Mouse (Mus musculus) adrenal gland, adult 18-20 months (tissue): ENCODE results near the gene Cfap43. TPM values are rescaled to one million over a fixed set of nuclear protein-coding genes. Genes with fewer than 3 reads are reported as not detected.
"Not testable (repeated sequence)": the region's sequence is repeated elsewhere in the genome, so short reads cannot be mapped to it uniquely, and the experiment has no call there.

ENCODE experiments used
- DNase-seq, 2 experiments: peaks; one replicate each; pipeline ENCODE4 v3.0.0; 2021 to 2022; ENCODE audit warnings: low spot score in 2 of 2
- total RNA-seq, 2 experiments: library from RNA; stranded (reverse); gene quantifications; 1 replicate in 1 of 2; 2 replicates in 1 of 2; pipeline ENCODE4 v1.2.3; 2021

Gene Cfap43
- total RNA-seq, 2 experiments from 2014 or later, result not detected

- DNase-seq, result peak; percentile 92 to 93
Measured at GRCm38 (mm10) chr19:47854796-47855783, 64.0 kb downstream of the Cfap43 start, which contains the start of gene Gsto1. Gene Gsto1, plus strand, starts transcription at chr19:47854970.

GRCm38 (mm10) chr19:47853951-47854795 lies 64.9 kb downstream of the Cfap43 start:
- DNase-seq, result no peak

GRCm38 (mm10) chr19:47853053-47853452 lies 66.0 kb downstream of the Cfap43 start:
- no peak for DNase-seq

- not testable (repeated sequence) for DNase-seq
Measured at GRCm38 (mm10) chr19:47852131-47852530, 67.0 kb downstream of the Cfap43 start.

- no peak for DNase-seq
Measured at GRCm38 (mm10) chr19:47849735-47850134, 69.4 kb downstream of the Cfap43 start.

GRCm38 (mm10) chr19:47841234-47841633 lies 77.9 kb downstream of the Cfap43 start:
- not testable (repeated sequence) for DNase-seq

- no peak for DNase-seq
Measured at GRCm38 (mm10) chr19:47837527-47837901, 81.6 kb downstream of the Cfap43 start.

GRCm38 (mm10) chr19:47836701-47837526 lies 82.2 kb downstream of the Cfap43 start:
- peak; percentile 33 to 45 for DNase-seq

GRCm38 (mm10) chr19:47835776-47836175 lies 83.3 kb downstream of the Cfap43 start:
- no peak for DNase-seq

GRCm38 (mm10) chr19:47834614-47835013 lies 84.5 kb downstream of the Cfap43 start:
- DNase-seq, result no peak

- DNase-seq, result no peak
Measured at GRCm38 (mm10) chr19:47832316-47832715, 86.8 kb downstream of the Cfap43 start.

GRCm38 (mm10) chr19:47831111-47831510 lies 88.0 kb downstream of the Cfap43 start:
- DNase-seq, result no peak

- DNase-seq, result no peak
Measured at GRCm38 (mm10) chr19:47829913-47830450, 89.1 kb downstream of the Cfap43 start.

GRCm38 (mm10) chr19:47824026-47824425 lies 95.1 kb downstream of the Cfap43 start:
- no peak for DNase-seq

- no peak for DNase-seq
Measured at GRCm38 (mm10) chr19:47822143-47822796, 96.8 kb downstream of the Cfap43 start.

GRCm38 (mm10) chr19:47821494-47821872 lies 97.6 kb downstream of the Cfap43 start:
- DNase-seq, result no peak

GRCm38 (mm10) chr19:47820832-47821493 lies 98.1 kb downstream of the Cfap43 start:
- peak; percentile 70 to 71 for DNase-seq

GRCm38 (mm10) chr19:47817692-47818091 lies 101.4 kb downstream of the Cfap43 start:
- DNase-seq, result no peak

GRCm38 (mm10) chr19:47814721-47815120 lies 104.4 kb downstream of the Cfap43 start:
- DNase-seq, result no peak
